Mouse (Mus musculus) spleen, adult 2 months (tissue): Measurements from ENCODE around the gene Etv6.

Experiments
- CTCF ChIP-seq: fragments of 200-500 bp; IDR thresholded peaks from 2 replicates; pipeline ENCODE4 v1.5.1; 2011; ENCODE audit warnings: mild to moderate bottlenecking, inconsistent platforms; ENCODE audit not compliant: insufficient read depth, insufficient read length, insufficient replicate concordance; ENCODE audit errors: extremely low read depth
- POLR2A ChIP-seq: fragments of 200-500 bp; IDR thresholded peaks from 2 replicates; pipeline ENCODE4 v1.6.1; 2011; ENCODE audit warnings: low read depth, low read length, inconsistent platforms

GRCm38 (mm10) chr6:134118506-134118905 is 83.0 kb downstream of the Etv6 start:
- TF ChIP-seq POLR2A, result no peak
- TF ChIP-seq CTCF, result no peak
